Mouse (Mus musculus) limb, embryonic 10.5 days (tissue): ENCODE results near the gene Elf2. TPM values are rescaled to one million over a fixed set of nuclear protein-coding genes. Genes with fewer than 3 reads are reported as not detected.

Experiments used
- DNase-seq: peaks from one replicate; pipeline ENCODE4 v3.0.0-alpha.2; 2017; ENCODE audit warnings: low spot score
- H3K27ac ChIP-seq: fragments of 300-500 bp; sonication (generic); 2 replicates; pipeline ENCODE4 v1.5.1; 2016; ENCODE audit warnings: mild to moderate bottlenecking
- H3K27me3 ChIP-seq: fragments of 300-500 bp; sonication (generic); 2 replicates; pipeline ENCODE4 v1.6.1; 2016; ENCODE audit warnings: low read depth, mild to moderate bottlenecking; ENCODE audit not compliant: poor library complexity, severe bottlenecking
- H3K36me3 ChIP-seq: fragments of 300-500 bp; sonication (generic); 2 replicates; pipeline ENCODE4 v1.6.1; 2016; ENCODE audit warnings: mild to moderate bottlenecking, moderate library complexity
- H3K4me1 ChIP-seq: fragments of 300-500 bp; sonication (generic); 2 replicates; pipeline ENCODE4 v1.6.1; 2016
- H3K4me3 ChIP-seq: fragments of 300-500 bp; sonication (generic); 2 replicates; pipeline ENCODE4 v1.5.1; 2016; ENCODE audit warnings: mild to moderate bottlenecking, moderate library complexity
- H3K9me3 ChIP-seq: fragments of 300-500 bp; sonication (generic); replicated peaks from 2 replicates; pipeline ENCODE4 v1.6.1; 2016; ENCODE audit warnings: mild to moderate bottlenecking
- WGBS: fragments of 180-500 bp; shearing (Covaris S2); methylation state at CpG from one replicate; pipeline ENCODE4 v1.1.7; 2016; 5-methylcytosine and 5-hydroxymethylcytosine counted together
- polyA plus RNA-seq: library from polyadenylated mRNA; unstranded; fragments of >200 nt; fragmentation: Nextera tagmentation; extraction: Ambion mirVana; gene quantifications from 2 replicates; pipeline ENCODE4 v1.2.1, GENCODE M21; 2016

Gene Elf2
- polyA plus RNA-seq, 1 experiment from 2014 or later: 44.3 TPM

GRCm38 (mm10) chr3:51339378-51339733, 1.1 kb downstream of the Elf2 start:
- Histone ChIP-seq H3K27ac (peak overlapping the region; percentile 99), H3K4me1 (peaks cover 18% of the 10 kb centered on the region), H3K9me3 (0 out of 2 replicates have a peak, but pooled peaks cover 2% of the 10 kb centered on the region), H3K36me3 (no peaks in the 10 kb centered on the region), H3K27me3 (no peaks in the 10 kb centered on the region), H3K4me3 (peak overlapping the region; percentile 84)
- no peak for DNase-seq
- WGBS: 4% methylated on average over 9 of the region's 9 CpGs

GRCm38 (mm10) chr3:51335378-51335777, 5.1 kb downstream of the Elf2 start:
- Histone ChIP-seq H3K4me1 (peaks cover 28% of the 10 kb centered on the region), H3K36me3 (no peaks in the 10 kb centered on the region), H3K27me3 (no peaks in the 10 kb centered on the region), H3K9me3 (no peaks in the 10 kb centered on the region), H3K27ac (no peak overlapping the region), H3K4me3 (no peak overlapping the region)
- WGBS: 93% methylated on average over 8 of the region's 8 CpGs
- no peak for DNase-seq

GRCm38 (mm10) chr3:51333950-51334349, 6.5 kb downstream of the Elf2 start:
- 0 out of 2 replicates have a peak overlapping the region, but pooled peaks have one; percentile 50 for H3K27ac ChIP-seq
- peaks cover 33% of the 10 kb centered on the region for H3K4me1 ChIP-seq
- no peaks in the 10 kb centered on the region for H3K36me3 ChIP-seq
- no peaks in the 10 kb centered on the region for H3K27me3 ChIP-seq
- H3K9me3 ChIP-seq: no peaks in the 10 kb centered on the region
- 73% methylated on average over 6 of the region's 6 CpGs for WGBS
- DNase-seq: no peak
- no peak overlapping the region for H3K4me3 ChIP-seq

GRCm38 (mm10) chr3:51333234-51333889, 7.1 kb downstream of the Elf2 start:
- Histone ChIP-seq H3K27me3 (no peaks in the 10 kb centered on the region), H3K9me3 (no peaks in the 10 kb centered on the region), H3K27ac (peak overlapping the region; percentile 50; the same call in 1 of the 2 replicates), H3K4me3 (no peak overlapping the region), H3K4me1 (peaks cover 33% of the 10 kb centered on the region), H3K36me3 (no peaks in the 10 kb centered on the region)
- no peak for DNase-seq
- 73% methylated on average over 10 of the region's 10 CpGs for WGBS

GRCm38 (mm10) chr3:51330086-51330485, 10.4 kb downstream of the Elf2 start:
- Histone ChIP-seq H3K9me3 (no peaks in the 10 kb centered on the region), H3K27ac (no peak overlapping the region), H3K4me3 (no peak overlapping the region), H3K4me1 (peaks cover 30% of the 10 kb centered on the region), H3K36me3 (peaks cover 7% of the 10 kb centered on the region), H3K27me3 (no peaks in the 10 kb centered on the region)
- DNase-seq: no peak
- 85% methylated on average over 14 of the region's 14 CpGs for WGBS

GRCm38 (mm10) chr3:51328546-51328945, 11.9 kb downstream of the Elf2 start:
- Histone ChIP-seq H3K4me3 (no peak overlapping the region), H3K36me3 (peaks cover 16% of the 10 kb centered on the region), H3K4me1 (peaks cover 17% of the 10 kb centered on the region), H3K27ac (no peak overlapping the region), H3K27me3 (no peaks in the 10 kb centered on the region), H3K9me3 (no peaks in the 10 kb centered on the region)
- DNase-seq: no peak
- WGBS: 95% methylated on average over 12 of the region's 12 CpGs

DNA sequence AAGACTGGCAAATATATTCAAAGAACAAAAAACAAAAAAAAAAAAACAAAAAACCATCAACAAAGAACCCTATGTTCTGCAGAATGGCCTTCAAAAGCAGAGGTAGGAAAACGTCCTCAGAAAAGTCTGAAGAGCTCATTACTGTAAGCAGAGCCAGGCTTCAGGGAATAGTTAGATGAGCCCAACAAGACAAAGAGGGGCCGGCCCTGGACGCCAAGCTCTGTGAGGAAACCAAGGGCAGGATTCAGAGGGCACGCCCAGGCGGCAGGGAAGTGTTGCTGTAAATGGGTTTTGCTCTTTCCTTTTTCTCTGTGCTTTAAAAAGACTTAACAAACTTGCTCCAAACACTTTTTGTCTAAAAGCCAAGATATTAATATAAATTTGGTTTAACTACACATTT, 12.6 kb downstream of the Elf2 start:
- Histone ChIP-seq H3K4me1 (peaks cover 9% of the 10 kb centered on the region), H3K9me3 (no peaks in the 10 kb centered on the region), H3K36me3 (peaks cover 22% of the 10 kb centered on the region), H3K27me3 (no peaks in the 10 kb centered on the region), H3K27ac (no peak overlapping the region), H3K4me3 (no peak overlapping the region)
- WGBS: 86% methylated on average over 5 of the region's 5 CpGs
- no peak for DNase-seq

DNA sequence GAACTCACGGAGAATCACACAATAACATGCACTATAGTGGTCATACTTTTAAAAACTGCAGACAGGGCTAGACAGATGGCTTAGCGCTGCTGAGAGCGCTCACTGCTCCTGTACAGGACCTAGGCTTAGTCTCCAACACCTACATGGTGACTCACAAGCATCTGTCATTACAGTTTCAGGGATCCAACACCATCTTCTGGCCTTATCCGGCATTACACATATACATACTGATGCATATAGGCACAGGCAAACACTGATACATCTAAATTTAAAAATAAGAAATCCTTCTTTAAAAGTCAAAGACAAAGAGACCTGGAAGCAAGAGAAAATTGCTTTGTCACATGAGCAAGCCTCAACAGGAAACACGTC, 13.1 kb downstream of the Elf2 start:
- Histone ChIP-seq H3K4me3 (no peak overlapping the region), H3K9me3 (no peaks in the 10 kb centered on the region), H3K36me3 (peaks cover 23% of the 10 kb centered on the region), H3K27ac (no peak overlapping the region), H3K27me3 (no peaks in the 10 kb centered on the region), H3K4me1 (peaks cover 9% of the 10 kb centered on the region)
- WGBS: 94% methylated on average over 5 of the region's 5 CpGs
- DNase-seq: no peak

DNA sequence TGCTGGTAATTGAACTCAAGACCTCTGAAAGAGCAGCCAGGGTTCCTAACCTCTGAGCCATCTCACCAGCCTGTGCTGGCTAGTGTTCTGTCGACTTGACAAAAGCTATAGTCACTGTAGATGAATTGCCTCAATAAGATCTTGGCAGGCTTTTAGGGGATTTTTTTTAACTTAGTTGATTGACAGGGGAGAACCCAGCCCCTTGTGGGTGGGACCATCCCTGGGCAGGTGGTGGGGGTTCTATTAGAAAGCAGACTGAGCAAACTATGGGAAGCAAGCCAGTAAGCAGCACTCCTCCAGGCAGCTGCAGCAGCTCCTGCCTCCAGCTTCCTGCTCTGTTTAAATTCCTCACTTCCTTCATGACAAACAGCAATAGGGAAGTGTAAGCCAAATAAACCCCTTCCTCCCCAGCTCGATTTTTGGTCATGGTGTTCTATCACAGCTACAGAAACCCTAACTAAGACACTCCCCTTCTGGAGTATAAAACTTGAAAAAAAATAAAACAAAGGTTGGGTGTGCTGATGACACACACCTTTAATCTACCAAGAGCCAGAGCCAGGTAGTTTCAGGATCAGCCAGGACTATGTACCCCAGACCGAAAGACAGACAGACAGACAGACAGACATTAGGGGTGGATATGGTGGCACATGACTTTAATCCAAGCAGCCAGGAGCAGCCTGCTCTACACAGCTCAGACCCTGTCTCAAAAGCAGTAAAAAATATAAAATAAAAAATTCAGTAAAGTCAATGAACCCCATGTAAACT, 13.6 kb downstream of the Elf2 start:
- H3K9me3 ChIP-seq: no peaks in the 10 kb centered on the region
- peaks cover 9% of the 10 kb centered on the region for H3K4me1 ChIP-seq
- no peak overlapping the region for H3K27ac ChIP-seq
- WGBS: 82% methylated on average over 3 of the region's 3 CpGs
- no peak overlapping the region for H3K4me3 ChIP-seq
- H3K36me3 ChIP-seq: peaks cover 23% of the 10 kb centered on the region
- no peak for DNase-seq
- no peaks in the 10 kb centered on the region for H3K27me3 ChIP-seq

- Histone ChIP-seq H3K4me3 (no peak overlapping the region), H3K9me3 (no peaks in the 10 kb centered on the region), H3K27ac (no peak overlapping the region), H3K4me1 (peaks cover 9% of the 10 kb centered on the region), H3K27me3 (no peaks in the 10 kb centered on the region), H3K36me3 (peaks cover 33% of the 10 kb centered on the region)
- no peak for DNase-seq
- WGBS: 84% methylated on average over 1 of the region's 1 CpGs
Measured at GRCm38 (mm10) chr3:51325475-51325874, 15.0 kb downstream of the Elf2 start.

DNA sequence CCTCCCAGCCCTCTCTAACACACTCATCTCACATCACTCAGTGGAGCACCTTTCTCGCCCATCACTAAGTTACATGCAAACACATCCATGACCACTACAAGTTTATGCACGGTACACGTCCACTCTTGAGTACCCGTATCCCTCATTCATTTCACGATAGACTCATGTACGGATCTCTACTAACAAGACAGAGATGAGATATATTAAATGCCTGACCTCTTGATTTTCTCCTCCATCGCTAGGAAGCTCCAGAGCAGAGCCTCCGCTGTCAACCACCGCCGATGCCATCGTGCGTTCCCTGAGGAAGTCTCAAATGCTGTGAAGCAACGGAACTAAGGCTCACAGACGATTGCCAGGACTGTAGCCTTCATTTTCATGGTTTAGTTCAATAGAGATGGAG, 17.5 kb downstream of the Elf2 start:
- Histone ChIP-seq H3K27me3 (no peaks in the 10 kb centered on the region), H3K36me3 (peaks cover 50% of the 10 kb centered on the region), H3K4me3 (no peak overlapping the region), H3K27ac (no peak overlapping the region), H3K4me1 (no peaks in the 10 kb centered on the region), H3K9me3 (no peaks in the 10 kb centered on the region)
- DNase-seq: no peak
- 96% methylated on average over 14 of the region's 14 CpGs for WGBS

DNA sequence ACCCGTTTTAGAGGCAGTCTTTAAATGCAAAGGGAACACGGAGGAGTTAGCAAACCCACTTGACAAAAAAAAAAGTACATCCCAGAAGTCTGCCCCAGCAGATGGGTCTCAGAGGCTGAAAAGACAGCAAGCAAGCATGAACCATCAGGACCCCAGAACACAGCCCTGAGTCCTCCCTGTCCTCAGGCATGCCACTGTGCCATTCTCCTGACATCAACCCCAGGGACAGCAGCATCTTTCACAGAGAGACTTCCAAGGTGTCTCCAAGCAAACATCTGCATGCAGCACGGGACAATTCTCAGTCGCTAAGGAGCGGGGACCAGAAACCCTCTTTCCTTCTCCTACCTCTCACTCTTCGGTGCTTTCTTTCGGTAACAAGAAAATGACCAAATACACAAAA, 18.1 kb downstream of the Elf2 start:
- H3K4me1 ChIP-seq: no peaks in the 10 kb centered on the region
- H3K4me3 ChIP-seq: no peak overlapping the region
- no peak for DNase-seq
- WGBS: 91% methylated on average over 7 of the region's 7 CpGs
- H3K27me3 ChIP-seq: no peaks in the 10 kb centered on the region
- H3K36me3 ChIP-seq: peaks cover 53% of the 10 kb centered on the region
- no peaks in the 10 kb centered on the region for H3K9me3 ChIP-seq
- no peak overlapping the region for H3K27ac ChIP-seq

DNA sequence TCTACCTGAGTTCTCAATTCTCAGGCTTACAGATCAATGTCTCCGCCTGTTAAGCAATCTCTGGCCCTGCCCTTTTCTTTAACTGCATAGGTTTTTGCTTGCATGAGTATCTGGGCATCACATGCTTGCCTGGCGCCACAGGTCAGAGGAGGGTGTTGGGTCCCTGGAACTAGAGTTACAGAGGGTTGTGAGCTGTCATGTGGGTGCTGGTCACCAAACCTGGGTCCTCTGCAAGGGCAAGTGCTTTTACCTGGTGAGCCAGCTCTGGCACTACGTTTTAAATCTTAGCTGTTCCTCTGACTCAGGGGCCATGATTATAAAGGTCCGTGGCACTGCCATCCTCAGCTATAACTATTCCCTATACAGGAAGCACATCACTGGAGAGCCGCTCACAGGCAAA, 19.3 kb downstream of the Elf2 start:
- Histone ChIP-seq H3K27ac (no peak overlapping the region), H3K27me3 (no peaks in the 10 kb centered on the region), H3K9me3 (no peaks in the 10 kb centered on the region), H3K4me1 (no peaks in the 10 kb centered on the region), H3K4me3 (no peak overlapping the region), H3K36me3 (peaks cover 53% of the 10 kb centered on the region)
- DNase-seq: no peak
- 93% methylated on average over 5 of the region's 5 CpGs for WGBS
